Mouse (Mus musculus): Measurements from ENCODE around the gene Ptger1.

GRCm38 (mm10) chr8:83703426-83703825 lies 36.9 kb downstream of the Ptger1 start:
- no peak for TF ChIP-seq CTCF (IDR thresholded peaks at IDR 0.05; ENCODE audit: low read depth)
- no peak for TF ChIP-seq EP300 (optimal IDR thresholded peaks at IDR 0.05)

All from stomach, postnatal 0 days (tissue).